Mouse (Mus musculus) spleen, adult 2 months (tissue): ENCODE data around the gene Coro1b.

Experiments used
- CTCF ChIP-seq: fragments of 200-500 bp; IDR thresholded peaks from 2 replicates; pipeline ENCODE4 v1.5.1; 2011; ENCODE audit warnings: mild to moderate bottlenecking, inconsistent platforms; ENCODE audit not compliant: insufficient read depth, insufficient read length, insufficient replicate concordance; ENCODE audit errors: extremely low read depth
- POLR2A ChIP-seq: fragments of 200-500 bp; IDR thresholded peaks from 2 replicates; pipeline ENCODE4 v1.6.1; 2011; ENCODE audit warnings: low read depth, low read length, inconsistent platforms

DNA sequence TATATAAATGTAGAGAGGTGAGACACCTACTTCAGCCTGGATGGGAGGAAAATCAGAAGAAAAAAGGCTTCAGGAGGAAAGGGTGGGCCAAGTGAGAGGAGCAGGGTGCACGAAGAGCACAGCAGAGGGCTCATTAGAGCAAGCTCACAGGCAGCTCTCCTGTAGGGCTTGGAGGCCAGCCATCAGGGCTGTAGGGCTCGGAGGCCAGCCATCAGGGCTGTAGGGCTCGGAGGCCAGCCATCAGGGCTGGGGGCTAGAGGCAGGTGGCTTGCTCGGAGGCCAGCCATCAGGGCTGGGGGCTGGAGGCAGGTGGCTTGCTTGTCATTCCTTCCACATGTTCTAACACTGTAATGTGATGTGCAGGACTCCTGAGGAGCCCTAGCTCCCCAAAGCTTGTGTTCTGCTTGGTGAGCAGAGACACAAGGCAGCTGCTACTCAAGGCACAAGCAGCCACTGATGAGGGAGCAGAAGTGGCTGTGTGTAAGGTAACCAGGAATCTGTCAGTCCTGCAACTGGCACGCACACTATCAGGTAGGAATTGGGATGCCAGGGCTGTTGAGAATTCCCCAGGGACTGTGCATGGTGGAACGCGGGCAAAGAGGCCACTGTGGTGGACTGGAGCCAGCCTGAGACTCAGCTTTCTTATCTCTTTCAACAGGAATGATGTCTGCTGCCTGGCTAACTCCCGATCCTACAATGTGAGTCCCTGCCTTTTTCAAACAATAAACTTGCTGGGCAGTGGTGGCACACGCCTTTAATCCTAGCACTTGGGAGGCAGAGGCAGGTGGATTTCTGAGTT is 18.5 kb downstream of the Coro1b start:
- no peak for TF ChIP-seq CTCF
- no peak for TF ChIP-seq POLR2A
